Mouse (Mus musculus) hindbrain, postnatal 0 days (tissue): ENCODE data around the gene Mstn. TPM values are rescaled to one million over a fixed set of nuclear protein-coding genes. Genes with fewer than 3 reads are reported as not detected.
A peak's percentile ranks its signal among the peaks of the same experiment; 100 is the strongest.

ENCODE experiments used
- ATAC-seq: fragments of 200-750 bp; cut with Nextera tagmentation; 2 replicates; pipeline ENCODE4 v1.8.0; 2017; ENCODE audit warnings: mild to moderate bottlenecking, moderate TSS enrichment, moderate library complexity
- DNase-seq: peaks from one replicate; pipeline ENCODE4 v3.0.0-alpha.2; 2015; ENCODE audit warnings: low spot score
- H3K27ac ChIP-seq: fragments of 300-500 bp; sonication (generic); 2 replicates; pipeline ENCODE4 v1.5.1; 2014; ENCODE audit warnings: mild to moderate bottlenecking
- H3K27me3 ChIP-seq: fragments of 300-500 bp; sonication (generic); 2 replicates; pipeline ENCODE4 v1.6.1; 2014; ENCODE audit warnings: low read length, mixed read lengths; ENCODE audit not compliant: insufficient read depth
- H3K36me3 ChIP-seq: fragments of 300-500 bp; sonication (generic); 2 replicates; pipeline ENCODE4 v1.6.1; 2014; ENCODE audit warnings: low read length, mixed read lengths; ENCODE audit not compliant: insufficient read depth
- H3K4me1 ChIP-seq: fragments of 300-500 bp; sonication (generic); 2 replicates; pipeline ENCODE4 v1.6.1; 2014; ENCODE audit warnings: antibody characterized with exemption, low read length, mixed read lengths; ENCODE audit not compliant: insufficient read depth
- H3K4me2 ChIP-seq: fragments of 300-500 bp; sonication (generic); 2 replicates; pipeline ENCODE4 v1.6.1; 2014; ENCODE audit warnings: low read depth, mild to moderate bottlenecking, low read length, moderate library complexity, mixed read lengths
- H3K4me3 ChIP-seq: fragments of 300-500 bp; sonication (generic); 2 replicates; pipeline ENCODE4 v1.5.1; 2014; ENCODE audit warnings: low read length
- H3K9ac ChIP-seq: fragments of 300-500 bp; sonication (generic); replicated peaks from 2 replicates; pipeline ENCODE4 v1.6.1; 2014; ENCODE audit warnings: mild to moderate bottlenecking, low read length, moderate library complexity, mixed read lengths
- H3K9me3 ChIP-seq: fragments of 300-500 bp; sonication (generic); 2 replicates; pipeline ENCODE4 v1.6.1; 2016; ENCODE audit warnings: low read length, mixed read lengths
- CTCF ChIP-seq: IDR thresholded peaks from 2 replicates; pipeline ENCODE4 v1.5.1; 2016; ENCODE audit warnings: antibody characterized with exemption, control low read depth, low read depth
- WGBS: fragments of 180-500 bp; shearing (Covaris S2); extraction: QIAGEN DNeasy Blood & Tissue Kit; methylation state at CpG from one replicate; pipeline ENCODE4 v1.1.7; 2014; 5-methylcytosine and 5-hydroxymethylcytosine counted together
- polyA plus RNA-seq: library from polyadenylated mRNA; unstranded; fragments of >200 nt; fragmentation: Nextera tagmentation; extraction: Ambion mirVana; gene quantifications from 2 replicates; pipeline ENCODE4 v1.2.1, GENCODE M21; 2015
- total RNA-seq: library from RNA; depleted of rRNA; stranded (reverse); fragments of >200 nt; gene quantifications from 2 replicates; pipeline ENCODE4 v1.2.3, GENCODE M21; 2014

Gene Mstn
- total and polyA plus RNA-seq, 2 experiments from 2014 or later, result 0.31 to 0.39 TPM

DNA sequence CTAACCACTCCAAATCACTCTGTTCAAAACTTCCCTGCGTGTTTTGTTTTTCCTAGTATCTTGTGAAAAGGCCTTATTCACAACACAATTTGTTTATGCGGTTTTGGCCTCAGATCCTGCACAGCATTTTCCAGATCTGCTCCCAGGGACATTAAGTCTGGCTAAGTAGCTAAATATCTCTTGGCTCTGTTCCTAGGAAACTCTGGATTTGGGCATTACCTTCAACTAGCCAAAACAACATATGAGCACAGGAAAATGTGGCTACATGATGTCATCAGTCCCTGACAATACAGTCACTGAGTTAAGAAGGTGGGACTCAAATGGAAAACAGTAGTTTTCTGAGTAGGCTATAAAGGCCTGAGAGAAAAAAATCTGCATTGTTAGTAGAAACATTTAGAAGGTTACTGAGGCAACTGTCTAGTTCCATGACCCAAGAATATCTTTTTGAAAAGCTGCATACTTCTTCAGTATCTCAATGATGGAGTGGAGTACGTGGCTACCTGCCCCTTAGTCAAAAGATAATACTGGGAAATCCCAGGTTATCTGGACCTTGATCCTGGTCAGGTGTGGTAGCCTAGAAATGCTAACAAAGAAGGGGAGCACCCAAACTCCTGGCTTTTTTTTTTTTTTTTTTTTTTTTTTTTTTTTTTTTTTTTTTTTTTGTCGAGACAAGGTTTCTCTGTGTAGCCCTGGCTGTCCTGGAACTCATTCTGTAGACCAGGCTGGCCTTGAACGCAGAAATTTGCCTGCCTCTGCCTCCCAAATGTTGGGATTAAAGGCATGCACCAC lies 8.5 kb downstream of the Mstn start:
- Histone ChIP-seq H3K36me3 (no peaks in the 10 kb centered on the region), H3K4me2 (no peak overlapping the region), H3K4me3 (no peak overlapping the region), H3K9ac (no peak overlapping the region), H3K4me1 (no peaks in the 10 kb centered on the region), H3K27ac (no peak overlapping the region), H3K9me3 (no peaks in the 10 kb centered on the region), H3K27me3 (no peaks in the 10 kb centered on the region)
- DNase-seq (peak; percentile 15), ATAC-seq (no peak)
- no peak for TF ChIP-seq CTCF
- WGBS, result 68% methylated on average over 5 of the region's 5 CpGs

DNA sequence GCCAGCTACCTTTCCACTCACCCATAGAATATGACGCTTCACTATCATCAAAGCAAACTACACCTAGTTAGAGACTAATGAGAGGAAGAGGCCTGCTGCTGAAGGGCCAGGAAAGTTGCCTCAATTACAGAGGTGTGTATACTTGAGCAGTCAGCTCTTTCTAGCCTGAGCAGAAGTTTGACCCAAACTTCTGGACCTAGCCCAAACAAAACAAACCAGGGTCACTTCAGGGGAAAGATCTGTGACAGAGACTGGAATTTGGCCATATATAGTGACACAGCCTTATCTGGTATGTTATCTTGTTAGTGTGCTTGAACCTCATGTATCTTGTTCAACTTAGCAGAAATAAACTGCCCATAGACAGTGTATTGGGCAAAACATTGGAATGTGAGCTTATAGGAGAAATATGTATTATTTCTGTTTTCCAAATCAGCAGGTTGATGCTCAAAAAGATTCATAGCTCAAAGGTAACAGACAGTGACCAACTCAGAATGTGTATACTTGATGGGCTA lies 9.3 kb downstream of the Mstn start:
- ATAC-seq (no peak), DNase-seq (no peak)
- no peaks in the 10 kb centered on the region for H3K27me3 ChIP-seq
- H3K36me3 ChIP-seq, result no peaks in the 10 kb centered on the region
- no peak overlapping the region for H3K4me2 ChIP-seq
- no peaks in the 10 kb centered on the region for H3K9me3 ChIP-seq
- no peaks in the 10 kb centered on the region for H3K4me1 ChIP-seq
- H3K4me3 ChIP-seq, result no peak overlapping the region
- no peak overlapping the region for H3K27ac ChIP-seq
- WGBS, result 88% methylated on average over 1 of the region's 1 CpGs
- H3K9ac ChIP-seq, result no peak overlapping the region
- no peak for TF ChIP-seq CTCF

DNA sequence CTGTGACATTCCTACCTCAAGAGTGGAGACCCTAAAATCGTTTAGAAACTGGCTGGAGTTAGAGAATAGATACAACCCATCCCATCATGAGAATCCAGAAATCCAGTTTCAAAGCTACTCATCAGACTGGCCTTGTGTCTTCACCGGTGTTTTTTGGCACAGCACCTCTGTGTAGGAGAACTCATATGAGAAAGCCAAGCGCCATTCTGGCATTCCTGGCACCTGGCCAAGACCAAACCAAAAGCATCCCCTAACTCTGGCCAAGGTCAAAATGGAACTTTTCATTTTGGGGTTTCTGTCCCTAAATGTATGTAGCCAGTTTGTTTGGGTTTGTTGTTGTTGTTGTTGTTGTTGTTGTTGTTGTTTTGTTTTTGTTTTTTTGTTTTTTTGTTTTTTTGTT lies 15.2 kb downstream of the Mstn start:
- H3K27ac ChIP-seq, result no peak overlapping the region
- no peak for TF ChIP-seq CTCF
- DNase-seq (no peak), ATAC-seq (no peak)
- H3K9ac ChIP-seq, result no peak overlapping the region
- no peak overlapping the region for H3K4me3 ChIP-seq
- H3K27me3 ChIP-seq, result no peaks in the 10 kb centered on the region
- H3K4me1 ChIP-seq, result no peaks in the 10 kb centered on the region
- 63% methylated on average over 3 of the region's 3 CpGs for WGBS
- no peak overlapping the region for H3K4me2 ChIP-seq
- H3K36me3 ChIP-seq, result no peaks in the 10 kb centered on the region
- no peaks in the 10 kb centered on the region for H3K9me3 ChIP-seq

DNA sequence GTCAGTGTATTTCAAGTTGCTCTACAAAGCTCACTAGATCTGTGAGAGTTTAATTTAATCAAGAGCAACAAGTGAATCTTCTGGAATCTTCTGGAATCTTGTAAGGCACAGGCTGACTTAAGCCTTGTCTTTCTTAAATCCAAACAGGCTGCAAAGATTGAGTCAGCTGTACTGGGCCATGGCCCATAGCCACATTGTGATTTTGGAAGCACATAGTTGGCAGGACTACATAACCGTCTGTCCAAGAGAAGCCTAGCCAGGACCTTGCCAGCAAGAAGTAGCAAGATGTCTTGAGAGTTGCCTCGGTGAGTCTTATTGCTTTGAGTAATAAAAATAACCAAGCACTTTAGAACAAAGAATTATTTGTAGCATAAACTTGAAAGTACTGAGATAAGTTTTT lies 18.4 kb downstream of the Mstn start:
- no peak overlapping the region for H3K4me3 ChIP-seq
- no peak overlapping the region for H3K27ac ChIP-seq
- DNase-seq, result peak; percentile 22
- WGBS, result 63% methylated on average over 2 of the region's 2 CpGs
- no peak for TF ChIP-seq CTCF
- H3K4me2 ChIP-seq, result no peak overlapping the region
- no peak overlapping the region for H3K9ac ChIP-seq
- H3K4me1 ChIP-seq, result no peaks in the 10 kb centered on the region
- no peak for ATAC-seq
- H3K27me3 ChIP-seq, result no peaks in the 10 kb centered on the region
- H3K9me3 ChIP-seq, result no peaks in the 10 kb centered on the region
- H3K36me3 ChIP-seq, result no peaks in the 10 kb centered on the region

DNA sequence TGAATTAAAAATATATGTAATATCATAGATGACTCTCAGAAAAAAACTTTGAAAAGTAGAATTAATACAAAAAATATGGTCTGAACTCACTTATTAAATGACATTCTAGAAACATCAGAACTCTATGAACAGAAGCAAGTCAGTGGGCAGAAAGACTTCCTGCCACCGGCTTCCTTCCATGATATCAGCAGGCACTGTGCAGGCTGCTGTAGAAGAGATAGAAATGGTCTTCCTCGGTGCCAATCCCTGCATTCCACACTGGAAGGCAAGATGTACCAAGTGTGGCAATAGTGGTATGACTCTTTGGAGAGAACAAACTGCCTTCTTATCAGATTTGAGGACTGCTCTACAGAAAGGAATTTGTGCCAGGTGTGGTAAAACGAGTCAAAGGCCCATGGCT lies 19.2 kb downstream of the Mstn start:
- Histone ChIP-seq H3K4me1 (no peaks in the 10 kb centered on the region), H3K4me3 (no peak overlapping the region), H3K9me3 (no peaks in the 10 kb centered on the region), H3K27ac (no peak overlapping the region), H3K4me2 (no peak overlapping the region), H3K36me3 (no peaks in the 10 kb centered on the region), H3K27me3 (no peaks in the 10 kb centered on the region), H3K9ac (no peak overlapping the region)
- DNase-seq (no peak), ATAC-seq (no peak)
- WGBS, result 88% methylated on average over 3 of the region's 3 CpGs
- TF ChIP-seq CTCF, result no peak

DNA sequence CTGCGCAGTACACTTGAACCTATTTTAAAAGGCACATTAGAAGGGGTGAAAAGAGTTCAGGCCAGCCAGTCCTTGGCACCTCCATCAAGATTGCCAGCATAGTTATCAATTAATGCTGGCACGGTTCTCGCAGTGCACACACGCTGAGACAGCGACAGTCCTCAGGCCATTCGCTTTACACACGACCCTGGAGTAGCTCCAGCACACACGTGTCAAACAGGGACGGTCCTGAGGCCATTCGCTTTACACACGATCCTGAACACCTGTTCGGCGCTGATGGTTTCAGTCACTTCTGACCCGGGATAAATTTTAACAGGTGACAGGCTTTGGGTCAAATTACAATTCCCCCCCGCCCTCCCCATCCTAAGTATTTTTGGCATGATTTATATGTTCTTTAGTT lies 23.8 kb downstream of the Mstn start:
- H3K9ac ChIP-seq, result no peak overlapping the region
- H3K9me3 ChIP-seq, result no peaks in the 10 kb centered on the region
- H3K27ac ChIP-seq, result no peak overlapping the region
- H3K4me3 ChIP-seq, result no peak overlapping the region
- peak; percentile 45 for DNase-seq
- no peaks in the 10 kb centered on the region for H3K27me3 ChIP-seq
- peak; percentile 53; the same call in 1 of the 2 replicates for ATAC-seq
- no peaks in the 10 kb centered on the region for H3K36me3 ChIP-seq
- 72% methylated on average over 15 of the region's 15 CpGs for WGBS
- no peak for TF ChIP-seq CTCF
- H3K4me2 ChIP-seq, result no peak overlapping the region
- no peaks in the 10 kb centered on the region for H3K4me1 ChIP-seq

DNA sequence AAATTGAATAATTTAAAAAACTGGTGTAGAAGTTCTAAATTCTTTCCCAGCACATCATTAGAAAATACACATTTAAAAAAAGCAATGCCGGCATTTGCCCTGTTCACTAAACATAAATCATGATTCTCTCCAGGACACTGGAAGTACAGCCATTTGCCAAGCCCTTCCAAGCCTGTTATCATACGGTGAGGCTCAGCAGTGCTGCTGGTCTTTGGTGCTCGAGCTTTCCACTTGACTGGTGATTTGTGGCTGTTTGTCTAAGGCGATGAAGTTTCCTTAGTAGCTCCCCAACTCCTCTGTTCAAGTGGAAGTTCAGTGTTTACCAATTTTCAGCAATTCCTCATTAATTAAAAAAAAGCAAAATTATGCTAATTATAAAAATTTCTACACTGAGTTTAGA lies 24.6 kb downstream of the Mstn start:
- no peak for TF ChIP-seq CTCF
- Histone ChIP-seq H3K9ac (no peak overlapping the region), H3K4me1 (no peaks in the 10 kb centered on the region), H3K36me3 (no peaks in the 10 kb centered on the region), H3K27me3 (no peaks in the 10 kb centered on the region), H3K27ac (no peak overlapping the region), H3K9me3 (no peaks in the 10 kb centered on the region), H3K4me3 (no peak overlapping the region), H3K4me2 (no peak overlapping the region)
- no peak for ATAC-seq
- DNase-seq, result no peak
- 43% methylated on average over 4 of the region's 4 CpGs for WGBS
